Mouse (Mus musculus) spleen, postnatal 14 days (tissue): ENCODE data around the gene Wscd1.

ENCODE experiments used
- DNase-seq, 2 experiments: peaks; one replicate each; pipeline ENCODE4 v3.0.0; 2021 to 2022; ENCODE audit warnings: low spot score in 2 of 2

Wscd1 gene

GRCm38 (mm10) chr11:71749671-71750070, at the start of gene Wscd1:
TSS of gene Wscd1 (plus strand) at chr11:71749920.
- DNase-seq, result no peak

GRCm38 (mm10) chr11:71728066-71728465, 21.7 kb upstream of the Wscd1 start:
- no peak for DNase-seq

- DNase-seq, result no peak
Observed at GRCm38 (mm10) chr11:71729287-71729686, 20.4 kb upstream of the Wscd1 start.

- DNase-seq, result no peak
Observed at GRCm38 (mm10) chr11:71733771-71734170, 15.9 kb upstream of the Wscd1 start.

GRCm38 (mm10) chr11:71737106-71737505, 12.6 kb upstream of the Wscd1 start:
- DNase-seq, result no peak

- DNase-seq, result no peak
Observed at GRCm38 (mm10) chr11:71738501-71739045, 11.1 kb upstream of the Wscd1 start.

GRCm38 (mm10) chr11:71745875-71746274, 3.8 kb upstream of the Wscd1 start:
- DNase-seq, result no peak

GRCm38 (mm10) chr11:71747719-71748118, 2.0 kb upstream of the Wscd1 start:
- DNase-seq, result no peak

- DNase-seq, result no peak
Observed at GRCm38 (mm10) chr11:71750534-71751173, 934 bp downstream of the Wscd1 start.

GRCm38 (mm10) chr11:71751174-71751611, 1.5 kb downstream of the Wscd1 start:
- DNase-seq, result peak in 1 of 2 experiments; percentile 6

GRCm38 (mm10) chr11:71751689-71752088, 2.0 kb downstream of the Wscd1 start:
- DNase-seq, result no peak

GRCm38 (mm10) chr11:71752626-71753025, 2.9 kb downstream of the Wscd1 start:
- DNase-seq, result no peak

GRCm38 (mm10) chr11:71755115-71755514, 5.4 kb downstream of the Wscd1 start:
- no peak for DNase-seq

GRCm38 (mm10) chr11:71756325-71756724, 6.6 kb downstream of the Wscd1 start:
- no peak for DNase-seq

- no peak for DNase-seq
Observed at GRCm38 (mm10) chr11:71758211-71759110, 8.7 kb downstream of the Wscd1 start.

GRCm38 (mm10) chr11:71760991-71761390, 11.3 kb downstream of the Wscd1 start:
- no peak for DNase-seq

GRCm38 (mm10) chr11:71763154-71763553, 13.4 kb downstream of the Wscd1 start:
- DNase-seq, result no peak

- no peak for DNase-seq
Observed at GRCm38 (mm10) chr11:71763651-71764275, 14.0 kb downstream of the Wscd1 start.

- DNase-seq, result no peak
Observed at GRCm38 (mm10) chr11:71764743-71765142, 15.0 kb downstream of the Wscd1 start.

- DNase-seq, result no peak
Observed at GRCm38 (mm10) chr11:71765335-71765734, 15.6 kb downstream of the Wscd1 start.

- DNase-seq, result no peak
Observed at GRCm38 (mm10) chr11:71766380-71766779, 16.7 kb downstream of the Wscd1 start.

GRCm38 (mm10) chr11:71767726-71768125, 18.0 kb downstream of the Wscd1 start:
- no peak for DNase-seq
